Mouse (Mus musculus) adrenal gland, postnatal 14 days (tissue): ENCODE data around the gene Sun1. TPM values are rescaled to one million over a fixed set of nuclear protein-coding genes. Genes with fewer than 3 reads are reported as not detected.

ENCODE experiments used
- DNase-seq: peaks from one replicate; pipeline ENCODE4 v3.0.0; 2021; ENCODE audit warnings: mixed read lengths
- total RNA-seq: library from RNA; stranded (reverse); gene quantifications from 2 replicates; pipeline ENCODE4 v1.2.3, GENCODE M21; 2021

Gene Sun1
- total RNA-seq, 1 experiment from 2014 or later, result 63.6 TPM

GRCm38 (mm10) chr5:139286142-139286941, 85.9 kb downstream of the Sun1 start:
- DNase-seq, result no peak

- DNase-seq, result no peak
These were observed 86.7 kb downstream of the Sun1 start for GRCm38 (mm10) chr5:139287099-139287498.

GRCm38 (mm10) chr5:139287787-139288186, 87.3 kb downstream of the Sun1 start:
- DNase-seq, result no peak

DNA sequence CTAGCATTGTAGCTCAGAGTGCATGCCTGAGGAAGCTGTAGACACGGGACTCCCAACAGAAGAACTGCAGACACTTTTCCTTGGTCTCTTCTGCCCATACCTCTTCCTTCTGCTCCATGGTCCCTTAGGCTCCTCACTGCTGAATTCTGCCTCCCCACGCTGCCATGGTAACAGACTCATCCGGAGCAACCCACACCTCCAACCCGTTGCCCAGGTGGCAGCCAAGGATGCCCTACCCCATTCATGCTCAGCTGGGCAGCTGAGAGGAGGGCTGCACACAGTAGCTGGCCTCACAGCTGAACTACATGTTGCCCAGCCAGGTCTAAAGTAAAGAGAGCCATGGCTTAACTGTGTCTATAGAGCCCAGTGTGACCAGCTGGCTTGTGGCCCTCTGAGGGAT, 88.2 kb downstream of the Sun1 start:
- DNase-seq, result no peak

GRCm38 (mm10) chr5:139290467-139291259, 90.2 kb downstream of the Sun1 start:
- DNase-seq, result no peak

- DNase-seq, result no peak
These were observed 91.5 kb downstream of the Sun1 start for GRCm38 (mm10) chr5:139291811-139292560.

- DNase-seq, result no peak
These were observed 93.7 kb downstream of the Sun1 start for GRCm38 (mm10) chr5:139294089-139294488.

DNA sequence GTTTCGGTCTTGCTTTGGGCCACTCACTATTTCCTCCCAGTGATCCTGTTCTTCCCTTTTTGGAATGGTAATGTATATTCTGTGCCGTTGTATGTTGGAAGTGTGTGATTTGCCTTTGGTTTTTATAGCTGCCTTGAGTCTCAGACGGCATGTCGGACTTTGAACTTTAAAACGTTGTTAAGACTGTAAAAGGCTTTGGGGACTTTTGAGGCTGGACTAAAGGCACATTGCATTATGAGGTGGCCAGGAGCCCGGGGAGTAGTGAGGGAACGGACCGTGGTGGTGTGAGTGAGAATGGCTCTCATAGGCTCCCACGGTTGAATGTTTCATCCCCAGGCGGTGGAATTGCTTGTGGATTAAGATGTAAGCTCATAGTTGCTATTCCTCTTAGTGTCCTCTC, 96.7 kb downstream of the Sun1 start:
- DNase-seq, result no peak

- no peak for DNase-seq
These were observed 97.3 kb downstream of the Sun1 start for GRCm38 (mm10) chr5:139297745-139298144.

Other genes with a start within 250 kb of the Sun1 start
- gene Pdgfa, start 203.3 kb upstream of the Sun1 start, total RNA-seq, result 22.0 and 26.0 TPM in 2 replicates
- gene Prkar1b, start 50.6 kb upstream of the Sun1 start, total RNA-seq, result 16.4 and 20.0 TPM in 2 replicates
- 18.9 and 20.4 TPM in 2 replicates for gene Dnaaf5, start 50.4 kb upstream of the Sun1 start, total RNA-seq
- gene Get4, start 51.7 kb downstream of the Sun1 start, total RNA-seq, result 62.4 and 73.8 TPM in 2 replicates
- 4.5 and 6.8 TPM in 2 replicates for gene Adap1, start 125.0 kb downstream of the Sun1 start, total RNA-seq
- 68.3 and 74.0 TPM in 2 replicates for gene Cox19, start 150.8 kb downstream of the Sun1 start, total RNA-seq
- not detected in 2 replicates for gene Cyp2w1, start 152.0 kb downstream of the Sun1 start, total RNA-seq
- gene Gpr146, start 177.1 kb downstream of the Sun1 start, total RNA-seq, result 12.1 and 14.8 TPM in 2 replicates
- gene C130050O18Rik, start 204.6 kb downstream of the Sun1 start, total RNA-seq, result 0.30 TPM in 2 replicates
- 4.6 and 6.3 TPM in 2 replicates for gene Gper1, start 222.5 kb downstream of the Sun1 start, total RNA-seq